Mouse (Mus musculus): Measurements from ENCODE around the gene Scamp3. TPM values are rescaled to one million over a fixed set of nuclear protein-coding genes. Genes with fewer than 3 reads are reported as not detected.

The Scamp3 gene
- polyA plus RNA-seq, 1 experiment: 256 TPM

DNA sequence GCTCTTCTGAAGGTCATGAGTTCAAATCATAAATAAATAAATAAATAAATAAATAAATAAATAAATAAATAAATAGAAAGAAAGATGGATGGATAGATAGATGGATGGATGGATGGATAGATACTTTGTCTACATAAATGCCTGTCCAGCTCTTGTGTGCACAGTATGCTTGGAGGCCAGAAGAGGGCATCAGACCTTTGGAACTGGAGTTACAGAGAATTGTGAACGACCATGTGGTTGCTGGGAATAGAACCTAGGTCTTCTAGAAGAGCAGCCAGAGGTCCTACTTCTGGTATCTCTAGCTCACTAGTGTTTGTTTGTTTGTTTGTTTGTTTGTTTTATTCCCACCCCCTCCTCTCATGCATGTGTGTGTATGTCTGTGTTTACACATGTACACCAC, 16.1 kb downstream of the Scamp3 start:
- Histone ChIP-seq H3K9me3 (no peaks in the 10 kb centered on the region), H3K36me3 (replicated peaks; ENCODE audit: low read length) (peaks cover 6% of the 10 kb centered on the region), H3K4me1 (peaks cover 42% of the 10 kb centered on the region), H3K27me3 (replicated peaks) (peaks cover 2% of the 10 kb centered on the region), H3K4me3 (replicated peaks) (no peak overlapping the region)
- TF ChIP-seq GATA1 (IDR thresholded peaks at IDR 0.05; ENCODE audit: borderline replicate concordance, low read length) (no peak), FLI1 (IDR thresholded peaks at IDR 0.05; ENCODE audit: low read length) (no peak)

GRCm38 (mm10) chr3:89193853-89194252, 16.6 kb downstream of the Scamp3 start:
- H3K4me1 ChIP-seq: peaks cover 38% of the 10 kb centered on the region
- H3K4me3 ChIP-seq (replicated peaks): no peak overlapping the region
- H3K27me3 ChIP-seq (replicated peaks): peaks cover 2% of the 10 kb centered on the region
- TF ChIP-seq FLI1 (IDR thresholded peaks at IDR 0.05; ENCODE audit: low read length): no peak
- no peak for TF ChIP-seq GATA1 (IDR thresholded peaks at IDR 0.05; ENCODE audit: borderline replicate concordance, low read length)
- no peaks in the 10 kb centered on the region for H3K9me3 ChIP-seq
- H3K36me3 ChIP-seq (replicated peaks; ENCODE audit: low read length): peaks cover under 1% of the 10 kb centered on the region

- Histone ChIP-seq H3K4me1 (peaks cover 25% of the 10 kb centered on the region), H3K4me3 (replicated peaks) (peak overlapping the region; percentile 96), H3K9me3 (no peaks in the 10 kb centered on the region), H3K27me3 (replicated peaks) (peaks cover 2% of the 10 kb centered on the region), H3K36me3 (replicated peaks; ENCODE audit: low read length) (no peaks in the 10 kb centered on the region)
- TF ChIP-seq FLI1 (IDR thresholded peaks at IDR 0.05; ENCODE audit: low read length) (no peak), GATA1 (IDR thresholded peaks at IDR 0.05; ENCODE audit: borderline replicate concordance, low read length) (no peak)
Measured at GRCm38 (mm10) chr3:89195979-89196877, 19.0 kb downstream of the Scamp3 start.

DNA sequence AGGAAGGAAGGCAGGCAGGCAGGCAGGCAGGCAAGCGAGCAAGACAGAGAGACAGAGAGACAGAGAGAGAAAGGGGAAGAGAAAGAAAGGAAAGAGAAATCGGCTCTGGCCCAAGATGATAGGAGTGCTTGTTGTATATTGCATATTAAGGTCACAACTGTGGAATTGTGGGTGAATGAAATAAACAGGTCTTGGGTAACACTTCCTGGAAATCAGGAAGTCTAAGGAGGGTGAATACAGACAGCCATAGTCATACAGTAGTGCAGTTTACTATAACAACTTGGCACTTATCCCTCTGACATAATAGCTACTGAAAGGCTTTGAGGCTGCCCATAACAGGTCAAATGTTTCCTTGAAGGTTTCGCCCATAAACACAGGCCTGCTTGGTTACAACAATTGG, 22.6 kb downstream of the Scamp3 start:
- peaks cover 39% of the 10 kb centered on the region for H3K4me1 ChIP-seq
- H3K9me3 ChIP-seq: no peaks in the 10 kb centered on the region
- peaks cover 2% of the 10 kb centered on the region for H3K27me3 ChIP-seq (replicated peaks)
- no peak overlapping the region for H3K4me3 ChIP-seq (replicated peaks)
- peaks cover 11% of the 10 kb centered on the region for H3K36me3 ChIP-seq (replicated peaks; ENCODE audit: low read length)
- no peak for TF ChIP-seq FLI1 (IDR thresholded peaks at IDR 0.05; ENCODE audit: low read length)
- TF ChIP-seq GATA1 (IDR thresholded peaks at IDR 0.05; ENCODE audit: borderline replicate concordance, low read length): no peak

DNA sequence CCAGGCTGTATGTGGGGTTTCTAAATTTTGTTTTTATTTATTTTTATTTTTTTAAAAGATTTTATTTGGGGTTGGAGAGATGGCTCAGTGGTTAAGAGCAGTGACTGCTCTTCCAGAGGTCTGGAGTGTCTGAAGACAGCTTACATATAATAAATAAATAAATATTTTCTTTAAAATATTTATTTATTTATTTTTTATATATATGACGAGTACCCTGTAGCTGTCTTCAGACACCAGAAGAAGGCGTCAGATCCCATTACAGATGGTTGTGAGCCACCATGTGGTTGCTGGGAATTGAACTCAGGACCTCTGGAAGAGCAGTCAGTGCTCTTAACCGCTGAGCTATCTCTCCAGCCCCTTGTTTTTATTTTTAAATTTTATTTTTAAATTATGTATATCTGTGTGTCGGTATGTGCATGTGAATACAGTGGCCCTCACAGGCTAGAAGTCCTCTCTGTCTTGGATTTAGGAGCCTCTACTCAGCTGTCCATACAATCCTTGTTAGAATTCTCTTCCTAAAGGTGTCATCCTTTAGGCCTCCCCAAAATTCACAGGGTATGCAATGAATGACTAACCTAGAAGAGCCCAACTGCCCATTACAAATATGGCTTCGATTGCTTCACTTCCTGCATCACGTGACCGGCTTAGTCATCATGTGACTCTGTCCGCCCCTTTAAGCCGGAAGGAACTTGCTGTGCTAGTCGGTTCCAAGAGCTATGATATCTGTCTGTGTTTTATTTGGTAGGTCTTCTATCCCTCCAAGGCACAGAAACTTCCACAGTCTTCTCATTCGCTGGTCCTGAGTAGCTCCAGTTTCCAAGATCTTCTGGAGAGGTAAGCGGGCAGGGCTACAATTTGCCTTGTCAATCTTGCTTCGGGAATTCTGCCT, 25.2 kb downstream of the Scamp3 start, which contains the start of gene Gba:
TSS of gene Gba (plus strand) at position 676 of the 889 bp plus-strand sequence.
- Histone ChIP-seq H3K9me3 (no peaks in the 10 kb centered on the region), H3K4me1 (peaks cover 24% of the 10 kb centered on the region), H3K4me3 (replicated peaks) (peak within 1 kb of the TSS; percentile 94), H3K27me3 (replicated peaks) (peaks cover 2% of the 10 kb centered on the region), H3K36me3 (replicated peaks; ENCODE audit: low read length) (peaks cover 38% of the 10 kb centered on the region)
- no peak for TF ChIP-seq GATA1 (IDR thresholded peaks at IDR 0.05; ENCODE audit: borderline replicate concordance, low read length)
- TF ChIP-seq FLI1 (IDR thresholded peaks at IDR 0.05; ENCODE audit: low read length): no peak

GRCm38 (mm10) chr3:89203142-89203514, 25.9 kb downstream of the Scamp3 start:
- no peak for TF ChIP-seq GATA1 (IDR thresholded peaks at IDR 0.05; ENCODE audit: borderline replicate concordance, low read length)
- peaks cover 24% of the 10 kb centered on the region for H3K4me1 ChIP-seq

DNA sequence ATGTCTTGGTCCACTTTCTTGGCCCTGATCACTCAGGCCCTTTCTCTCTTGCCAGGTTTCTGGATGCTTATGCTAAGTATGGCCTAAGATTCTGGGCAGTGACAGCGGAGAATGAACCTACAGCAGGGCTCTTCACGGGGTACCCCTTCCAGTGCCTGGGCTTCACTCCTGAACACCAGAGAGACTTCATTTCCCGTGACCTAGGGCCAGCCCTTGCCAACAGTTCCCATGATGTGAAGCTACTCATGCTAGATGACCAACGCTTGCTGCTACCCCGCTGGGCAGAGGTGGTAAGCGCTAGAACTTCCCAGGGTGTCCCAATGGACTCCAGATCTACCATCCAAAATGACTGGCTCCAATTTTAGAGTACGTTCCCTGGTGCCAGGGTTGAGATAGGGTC, 28.8 kb downstream of the Scamp3 start:
- TF ChIP-seq GATA1 (IDR thresholded peaks at IDR 0.05; ENCODE audit: borderline replicate concordance, low read length) (no peak), FLI1 (IDR thresholded peaks at IDR 0.05; ENCODE audit: low read length) (no peak)
- no peak overlapping the region for H3K4me3 ChIP-seq (replicated peaks)
- H3K9me3 ChIP-seq: no peaks in the 10 kb centered on the region
- H3K27me3 ChIP-seq (replicated peaks): no peaks in the 10 kb centered on the region
- peaks cover 34% of the 10 kb centered on the region for H3K4me1 ChIP-seq
- peaks cover 74% of the 10 kb centered on the region for H3K36me3 ChIP-seq (replicated peaks; ENCODE audit: low read length)

More at GRCm38 (mm10) chr3:89203142-89203514, 25.9 kb downstream of the Scamp3 start:
- Histone ChIP-seq H3K27me3 (replicated peaks) (no peaks in the 10 kb centered on the region), H3K36me3 (replicated peaks; ENCODE audit: low read length) (peaks cover 44% of the 10 kb centered on the region), H3K9me3 (no peaks in the 10 kb centered on the region), H3K4me3 (replicated peaks) (peak overlapping the region; percentile 94)

- H3K4me3 ChIP-seq (replicated peaks): no peak overlapping the region
- H3K27me3 ChIP-seq (replicated peaks): no peaks in the 10 kb centered on the region
- H3K9me3 ChIP-seq: no peaks in the 10 kb centered on the region
- peaks cover 80% of the 10 kb centered on the region for H3K36me3 ChIP-seq (replicated peaks; ENCODE audit: low read length)
- peaks cover 35% of the 10 kb centered on the region for H3K4me1 ChIP-seq
- TF ChIP-seq FLI1 (IDR thresholded peaks at IDR 0.05; ENCODE audit: low read length) (no peak), GATA1 (IDR thresholded peaks at IDR 0.05; ENCODE audit: borderline replicate concordance, low read length) (no peak)
Measured at GRCm38 (mm10) chr3:89206695-89207094, 29.4 kb downstream of the Scamp3 start.

- Histone ChIP-seq H3K4me3 (replicated peaks) (no peak overlapping the region), H3K36me3 (replicated peaks; ENCODE audit: low read length) (peaks cover 84% of the 10 kb centered on the region), H3K27me3 (replicated peaks) (no peaks in the 10 kb centered on the region), H3K9me3 (no peaks in the 10 kb centered on the region), H3K4me1 (peaks cover 42% of the 10 kb centered on the region)
- TF ChIP-seq GATA1 (IDR thresholded peaks at IDR 0.05; ENCODE audit: borderline replicate concordance, low read length): no peak
- TF ChIP-seq FLI1 (IDR thresholded peaks at IDR 0.05; ENCODE audit: low read length): no peak
Measured at GRCm38 (mm10) chr3:89208075-89208657, 30.9 kb downstream of the Scamp3 start.
